Mouse (Mus musculus): ENCODE data around the gene Pex1. TPM values are rescaled to one million over a fixed set of nuclear protein-coding genes. Genes with fewer than 3 reads are reported as not detected.
"Not testable (repeated sequence)": the region's sequence is repeated elsewhere in the genome, so short reads cannot be mapped to it uniquely, and the experiment has no call there.

Pex1 gene
- polyA plus RNA-seq, 1 experiment from 2014 or later = 19.8 TPM

DNA sequence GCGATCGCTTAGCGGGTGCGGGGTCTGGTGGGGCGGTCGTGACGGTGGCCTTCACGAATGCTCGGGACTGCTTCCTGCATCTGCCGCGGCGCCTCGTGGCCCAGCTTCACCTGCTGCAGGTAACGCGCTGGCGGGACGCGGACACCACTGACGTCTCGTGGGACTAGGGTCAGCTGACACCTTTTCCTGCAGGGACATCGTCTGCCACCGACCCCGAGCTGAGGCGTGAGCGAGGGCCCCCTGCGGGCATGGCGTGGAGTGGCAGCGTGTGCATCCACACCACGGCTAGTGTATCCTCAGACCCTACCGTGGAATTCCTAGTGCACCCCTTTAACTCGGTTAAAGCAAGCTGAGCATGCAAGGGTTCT lies 517 bp downstream of the Pex1 start, which contains the start of gene Rbm48:
TSS of gene Rbm48 (minus strand) at position 187 of the 368 bp plus-strand sequence.
- peak; percentile 85 for ATAC-seq (ENCODE audit: insufficient number of reproducible peaks, insufficient read depth, low FRiP score, low read depth)
- peak within 1 kb of the TSS; percentile 56; the same call in 1 of the 2 replicates for H3K27ac ChIP-seq (ENCODE audit: low read length)
- 0% methylated on average over 31 of the region's 31 CpGs for WGBS

DNA sequence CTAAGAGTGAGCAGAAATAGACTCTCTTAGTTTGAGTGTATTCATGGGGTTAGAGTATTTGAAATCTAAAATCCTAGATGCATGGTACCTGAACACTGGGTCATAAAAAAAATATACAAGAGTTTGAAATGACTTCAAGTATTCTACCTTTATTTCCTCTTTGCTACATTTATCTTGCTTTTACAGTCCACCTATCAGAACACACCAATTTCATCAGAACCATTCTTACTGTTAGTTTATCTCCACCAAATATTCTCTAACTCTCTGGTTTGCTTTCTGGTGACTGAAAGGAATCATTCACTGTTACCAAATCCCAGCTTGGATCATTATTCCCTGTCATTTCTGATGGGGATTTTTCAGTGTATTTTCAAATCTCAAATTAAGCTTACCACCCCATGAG lies 1.3 kb downstream of the Pex1 start:
- no peaks in the 10 kb centered on the region for H3K27me3 ChIP-seq (ENCODE audit: control insufficient read depth, insufficient read depth, low read length)
- no peaks in the 10 kb centered on the region for H3K36me3 ChIP-seq (ENCODE audit: control insufficient read depth, insufficient read depth, low read length)
- no peak for ATAC-seq (ENCODE audit: insufficient number of reproducible peaks, insufficient read depth, low FRiP score, low read depth)
- 0 out of 2 replicates have a peak overlapping the region, but pooled peaks have one; percentile 41 for H3K9ac ChIP-seq (replicated peaks; ENCODE audit: low read depth, low read length)
- H3K9me3 ChIP-seq (ENCODE audit: control insufficient read depth, low read depth, low read length) = no peaks in the 10 kb centered on the region
- peak overlapping the region; percentile 84; the same call in 1 of the 2 replicates for H3K4me3 ChIP-seq (ENCODE audit: low read depth, low read length)
- peak overlapping the region; percentile 66 for H3K4me2 ChIP-seq (replicated peaks; ENCODE audit: low read depth, low read length)
- no peak overlapping the region for H3K27ac ChIP-seq (ENCODE audit: low read length)
- H3K4me1 ChIP-seq (ENCODE audit: control insufficient read depth, insufficient read depth, low read length) = peaks cover 7% of the 10 kb centered on the region

More for the DNA sequence above, 517 bp downstream of the Pex1 start, which contains the start of gene Rbm48:
- Histone ChIP-seq H3K9ac (replicated peaks; ENCODE audit: low read depth, low read length) (peak within 1 kb of the TSS; percentile 41; the same call in 1 of the 2 replicates), H3K9me3 (ENCODE audit: control insufficient read depth, low read depth, low read length) (no peaks in the 10 kb centered on the region), H3K27me3 (ENCODE audit: control insufficient read depth, insufficient read depth, low read length) (no peaks in the 10 kb centered on the region), H3K4me2 (replicated peaks; ENCODE audit: low read depth, low read length) (peak within 1 kb of the TSS; percentile 66), H3K36me3 (ENCODE audit: control insufficient read depth, insufficient read depth, low read length) (peaks cover 1% of the 10 kb centered on the region; the same call in 1 of the 2 replicates), H3K4me1 (ENCODE audit: control insufficient read depth, insufficient read depth, low read length) (peaks cover 7% of the 10 kb centered on the region), H3K4me3 (ENCODE audit: low read depth, low read length) (peak within 1 kb of the TSS; percentile 84)

DNA sequence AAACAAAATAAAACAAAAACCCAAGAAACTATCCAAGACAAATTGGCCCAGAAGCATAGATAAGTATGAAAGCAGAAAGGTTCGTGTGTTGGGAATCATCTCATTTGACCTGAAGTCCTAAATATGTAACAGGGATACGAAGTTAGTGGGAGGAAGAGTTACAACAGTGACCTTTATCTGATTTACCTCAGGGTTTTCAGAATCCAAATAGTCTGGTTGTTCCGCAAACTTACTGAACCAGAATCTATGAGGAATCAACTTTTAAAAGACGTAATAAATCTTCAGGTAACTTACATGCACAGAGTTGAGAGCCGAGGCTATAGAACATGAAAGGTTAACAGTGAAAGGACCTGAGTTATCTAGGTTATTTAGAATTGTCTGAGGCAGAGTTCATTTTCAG lies 2.9 kb downstream of the Pex1 start:
- H3K36me3 ChIP-seq (ENCODE audit: control insufficient read depth, insufficient read depth, low read length) = peaks cover 1% of the 10 kb centered on the region; the same call in 1 of the 2 replicates
- H3K27ac ChIP-seq (ENCODE audit: low read length) = no peak overlapping the region
- WGBS = 87% methylated on average over 5 of the region's 5 CpGs
- H3K9me3 ChIP-seq (ENCODE audit: control insufficient read depth, low read depth, low read length) = no peaks in the 10 kb centered on the region
- H3K27me3 ChIP-seq (ENCODE audit: control insufficient read depth, insufficient read depth, low read length) = no peaks in the 10 kb centered on the region
- no peak for ATAC-seq (ENCODE audit: insufficient number of reproducible peaks, insufficient read depth, low FRiP score, low read depth)
- peaks cover 7% of the 10 kb centered on the region for H3K4me1 ChIP-seq (ENCODE audit: control insufficient read depth, insufficient read depth, low read length)
- no peak overlapping the region for H3K4me2 ChIP-seq (replicated peaks; ENCODE audit: low read depth, low read length)
- H3K4me3 ChIP-seq (ENCODE audit: low read depth, low read length) = no peak overlapping the region
- H3K9ac ChIP-seq (replicated peaks; ENCODE audit: low read depth, low read length) = no peak overlapping the region

DNA sequence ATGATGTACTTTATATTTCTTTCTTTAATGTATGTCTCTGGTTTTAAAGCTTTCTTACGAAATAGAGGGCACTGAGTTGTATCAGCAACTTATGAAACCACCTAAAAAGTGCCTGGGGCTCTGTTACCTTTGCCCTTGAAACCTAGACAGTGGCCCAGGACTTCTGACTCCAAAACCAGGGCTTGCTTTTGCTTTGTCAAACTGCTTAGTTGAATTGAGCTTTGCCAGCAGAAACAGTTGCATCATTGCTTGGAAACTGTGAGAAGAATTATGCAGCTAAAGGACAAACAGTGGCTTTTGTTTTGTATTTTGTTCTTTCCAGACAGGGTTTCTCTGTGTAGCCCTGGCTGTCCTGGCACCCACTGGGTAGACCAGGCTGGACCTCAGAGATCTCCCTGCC lies 4.4 kb downstream of the Pex1 start:
- H3K4me1 ChIP-seq (ENCODE audit: control insufficient read depth, insufficient read depth, low read length) = peaks cover 1% of the 10 kb centered on the region; the same call in 1 of the 2 replicates
- no peaks in the 10 kb centered on the region for H3K27me3 ChIP-seq (ENCODE audit: control insufficient read depth, insufficient read depth, low read length)
- H3K4me3 ChIP-seq (ENCODE audit: low read depth, low read length) = no peak overlapping the region
- no peak overlapping the region for H3K27ac ChIP-seq (ENCODE audit: low read length)
- H3K36me3 ChIP-seq (ENCODE audit: control insufficient read depth, insufficient read depth, low read length) = peaks cover 8% of the 10 kb centered on the region
- no peak overlapping the region for H3K9ac ChIP-seq (replicated peaks; ENCODE audit: low read depth, low read length)
- WGBS = 87% methylated on average over 1 of the region's 1 CpGs
- no peak for ATAC-seq (ENCODE audit: insufficient number of reproducible peaks, insufficient read depth, low FRiP score, low read depth)
- no peak overlapping the region for H3K4me2 ChIP-seq (replicated peaks; ENCODE audit: low read depth, low read length)
- no peaks in the 10 kb centered on the region for H3K9me3 ChIP-seq (ENCODE audit: control insufficient read depth, low read depth, low read length)

DNA sequence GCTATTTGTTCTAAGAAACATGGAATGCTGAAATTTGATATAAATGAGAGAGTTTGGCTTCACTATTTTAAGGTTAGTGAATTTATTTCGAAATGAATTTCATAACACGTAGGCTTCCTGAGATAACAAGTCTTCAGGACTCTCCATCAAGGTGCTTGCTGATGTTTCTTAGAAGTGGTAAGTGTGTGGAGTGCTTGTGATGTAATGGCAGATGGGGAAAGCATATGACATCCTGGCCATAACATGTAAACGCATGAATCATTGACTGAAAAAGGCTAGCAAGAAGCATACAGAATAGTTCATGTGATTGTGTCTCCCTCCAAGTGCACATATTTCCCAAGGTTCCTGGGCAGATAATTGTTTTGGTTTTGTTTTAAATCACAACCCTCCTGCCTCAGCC lies 4.9 kb downstream of the Pex1 start:
- Histone ChIP-seq H3K4me2 (replicated peaks; ENCODE audit: low read depth, low read length) (no peak overlapping the region), H3K9ac (replicated peaks; ENCODE audit: low read depth, low read length) (no peak overlapping the region), H3K9me3 (ENCODE audit: control insufficient read depth, low read depth, low read length) (no peaks in the 10 kb centered on the region), H3K4me3 (ENCODE audit: low read depth, low read length) (no peak overlapping the region), H3K27ac (ENCODE audit: low read length) (no peak overlapping the region), H3K36me3 (ENCODE audit: control insufficient read depth, insufficient read depth, low read length) (peaks cover 11% of the 10 kb centered on the region), H3K27me3 (ENCODE audit: control insufficient read depth, insufficient read depth, low read length) (no peaks in the 10 kb centered on the region), H3K4me1 (ENCODE audit: control insufficient read depth, insufficient read depth, low read length) (no peaks in the 10 kb centered on the region)
- 89% methylated on average over 3 of the region's 3 CpGs for WGBS
- no peak for ATAC-seq (ENCODE audit: insufficient number of reproducible peaks, insufficient read depth, low FRiP score, low read depth)

DNA sequence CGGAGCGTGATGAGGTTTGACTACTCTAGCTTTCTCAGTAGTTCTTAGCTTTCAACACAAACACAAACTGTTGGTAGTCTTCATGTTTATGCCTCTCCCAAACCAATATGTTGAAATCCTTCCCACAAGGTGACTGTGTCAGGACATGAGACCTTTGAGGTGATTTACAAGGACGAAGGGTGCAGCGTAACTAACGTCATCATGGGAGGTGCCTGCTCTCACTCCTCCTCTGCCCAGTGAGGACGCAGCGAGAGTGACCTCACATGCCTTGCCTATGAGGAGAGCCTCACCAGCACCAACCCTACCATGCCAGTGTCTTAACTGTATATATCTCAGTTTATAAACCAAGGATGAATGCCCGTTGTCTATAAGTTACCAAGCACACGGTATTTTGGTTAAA lies 11.2 kb downstream of the Pex1 start:
- Histone ChIP-seq H3K27ac (ENCODE audit: low read length) (no peak overlapping the region), H3K4me3 (ENCODE audit: low read depth, low read length) (no peak overlapping the region), H3K27me3 (ENCODE audit: control insufficient read depth, insufficient read depth, low read length) (no peaks in the 10 kb centered on the region), H3K36me3 (ENCODE audit: control insufficient read depth, insufficient read depth, low read length) (peaks cover 19% of the 10 kb centered on the region), H3K9ac (replicated peaks; ENCODE audit: low read depth, low read length) (no peak overlapping the region), H3K4me1 (ENCODE audit: control insufficient read depth, insufficient read depth, low read length) (no peaks in the 10 kb centered on the region), H3K4me2 (replicated peaks; ENCODE audit: low read depth, low read length) (no peak overlapping the region), H3K9me3 (ENCODE audit: control insufficient read depth, low read depth, low read length) (no peaks in the 10 kb centered on the region)
- no peak for ATAC-seq (ENCODE audit: insufficient number of reproducible peaks, insufficient read depth, low FRiP score, low read depth)
- WGBS = 90% methylated on average over 9 of the region's 9 CpGs

DNA sequence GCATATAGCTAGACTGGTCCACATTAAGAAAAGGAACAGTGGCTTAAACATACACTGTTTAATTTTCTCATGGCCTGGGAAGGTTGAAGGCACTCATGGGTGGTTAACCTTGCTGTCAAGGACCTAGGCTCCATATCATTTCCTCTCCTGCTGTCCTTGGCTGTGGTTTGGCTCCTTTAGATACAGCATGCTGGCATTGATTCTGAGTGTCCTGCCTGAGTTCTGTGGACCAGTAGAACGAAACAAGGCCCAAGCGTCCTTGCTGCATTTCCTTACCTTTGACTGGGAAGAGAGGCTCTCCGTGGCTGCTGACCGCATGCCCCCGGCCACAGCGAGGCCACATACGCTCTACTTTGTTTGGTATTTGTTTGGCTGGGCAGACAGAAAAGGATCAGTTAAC lies 13.4 kb downstream of the Pex1 start:
- H3K27ac ChIP-seq (ENCODE audit: low read length) = no peak overlapping the region
- WGBS = 92% methylated on average over 7 of the region's 7 CpGs
- ATAC-seq (ENCODE audit: insufficient number of reproducible peaks, insufficient read depth, low FRiP score, low read depth) = no peak
- peaks cover 14% of the 10 kb centered on the region for H3K36me3 ChIP-seq (ENCODE audit: control insufficient read depth, insufficient read depth, low read length)
- H3K4me2 ChIP-seq (replicated peaks; ENCODE audit: low read depth, low read length) = no peak overlapping the region
- no peaks in the 10 kb centered on the region for H3K4me1 ChIP-seq (ENCODE audit: control insufficient read depth, insufficient read depth, low read length)
- no peak overlapping the region for H3K4me3 ChIP-seq (ENCODE audit: low read depth, low read length)
- H3K9ac ChIP-seq (replicated peaks; ENCODE audit: low read depth, low read length) = no peak overlapping the region
- H3K27me3 ChIP-seq (ENCODE audit: control insufficient read depth, insufficient read depth, low read length) = no peaks in the 10 kb centered on the region
- no peaks in the 10 kb centered on the region for H3K9me3 ChIP-seq (ENCODE audit: control insufficient read depth, low read depth, low read length)

DNA sequence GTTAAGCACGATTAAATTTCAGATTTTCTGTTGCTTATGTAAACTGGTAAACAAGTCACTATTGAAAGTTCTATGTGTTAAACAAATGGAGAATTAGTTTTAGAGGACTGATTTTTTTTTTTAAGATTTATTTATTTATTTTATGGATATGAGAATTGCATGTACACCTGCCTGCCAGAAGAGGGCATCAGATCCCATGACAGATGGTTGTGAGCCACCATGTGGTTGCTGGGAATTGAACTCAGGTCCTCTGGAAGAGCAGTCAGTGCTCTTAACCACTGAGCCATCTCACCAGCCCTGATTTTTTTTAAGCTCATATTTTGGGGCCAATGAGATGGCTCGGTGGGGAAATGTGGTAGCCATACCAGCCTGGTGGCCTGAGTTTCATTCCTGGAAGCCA lies 16.0 kb downstream of the Pex1 start:
- H3K36me3 ChIP-seq (ENCODE audit: control insufficient read depth, insufficient read depth, low read length) = not testable (repeated sequence)
- WGBS = 92% methylated on average over 2 of the region's 2 CpGs

DNA sequence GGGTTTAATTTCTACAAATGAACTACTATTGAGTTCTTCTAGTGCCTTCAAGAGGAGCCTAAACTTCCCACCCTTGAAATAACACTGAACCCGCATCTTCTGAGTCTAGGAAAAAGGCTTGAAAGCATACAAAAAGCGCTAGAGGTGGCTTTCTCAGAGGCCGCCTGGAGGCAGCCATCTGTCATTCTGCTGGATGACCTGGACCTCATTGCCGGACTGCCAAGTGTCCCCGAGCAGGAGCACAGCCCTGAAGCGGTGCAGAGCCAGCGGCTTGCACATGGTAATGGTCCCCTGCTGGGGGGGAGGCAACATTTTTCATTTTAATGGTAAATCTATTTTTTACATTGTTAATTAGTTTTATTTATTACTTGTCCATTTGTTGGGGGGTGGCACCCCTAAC lies 24.6 kb downstream of the Pex1 start:
- ATAC-seq (ENCODE audit: insufficient number of reproducible peaks, insufficient read depth, low FRiP score, low read depth) = no peak
- WGBS = 83% methylated on average over 7 of the region's 7 CpGs
- peaks cover 24% of the 10 kb centered on the region for H3K36me3 ChIP-seq (ENCODE audit: control insufficient read depth, insufficient read depth, low read length)

More for the DNA sequence above, 16.0 kb downstream of the Pex1 start:
- H3K4me3 ChIP-seq (ENCODE audit: low read depth, low read length); H3K4me2 ChIP-seq (replicated peaks; ENCODE audit: low read depth, low read length); H3K27me3 ChIP-seq (ENCODE audit: control insufficient read depth, insufficient read depth, low read length); H3K27ac ChIP-seq (ENCODE audit: low read length); H3K9me3 ChIP-seq (ENCODE audit: control insufficient read depth, low read depth, low read length); ATAC-seq (ENCODE audit: insufficient number of reproducible peaks, insufficient read depth, low FRiP score, low read depth); H3K4me1 ChIP-seq (ENCODE audit: control insufficient read depth, insufficient read depth, low read length); H3K9ac ChIP-seq (replicated peaks; ENCODE audit: low read depth, low read length): not testable (repeated sequence)

More for the DNA sequence above, 24.6 kb downstream of the Pex1 start:
- no peaks in the 10 kb centered on the region for H3K9me3 ChIP-seq (ENCODE audit: control insufficient read depth, low read depth, low read length)
- no peaks in the 10 kb centered on the region for H3K4me1 ChIP-seq (ENCODE audit: control insufficient read depth, insufficient read depth, low read length)
- H3K9ac ChIP-seq (replicated peaks; ENCODE audit: low read depth, low read length) = no peak overlapping the region
- no peak overlapping the region for H3K4me3 ChIP-seq (ENCODE audit: low read depth, low read length)
- H3K27me3 ChIP-seq (ENCODE audit: control insufficient read depth, insufficient read depth, low read length) = no peaks in the 10 kb centered on the region
- no peak overlapping the region for H3K4me2 ChIP-seq (replicated peaks; ENCODE audit: low read depth, low read length)
- H3K27ac ChIP-seq (ENCODE audit: low read length) = no peak overlapping the region
